Mouse (Mus musculus) heart, embryonic 12.5 days (tissue): ENCODE results near the gene Serpina5. TPM values are rescaled to one million over a fixed set of nuclear protein-coding genes. Genes with fewer than 3 reads are reported as not detected.

ENCODE experiments used
- ATAC-seq: fragments of 200-750 bp; cut with Nextera tagmentation; 2 replicates; pipeline ENCODE4 v1.8.0; 2017; ENCODE audit warnings: moderate TSS enrichment, moderate library complexity; ENCODE audit not compliant: insufficient number of reproducible peaks, low FRiP score
- H3K27ac ChIP-seq: fragments of 300-500 bp; sonication (generic); 2 replicates; pipeline ENCODE4 v1.5.1; 2016; ENCODE audit warnings: mild to moderate bottlenecking, moderate library complexity; ENCODE audit not compliant: poor library complexity, severe bottlenecking
- H3K27me3 ChIP-seq: fragments of 300-500 bp; sonication (generic); replicated peaks from 2 replicates; pipeline ENCODE4 v1.6.1; 2016; ENCODE audit warnings: mild to moderate bottlenecking, moderate library complexity
- H3K36me3 ChIP-seq: fragments of 300-500 bp; sonication (generic); 2 replicates; pipeline ENCODE4 v1.6.1; 2016; ENCODE audit warnings: mild to moderate bottlenecking, moderate library complexity
- H3K4me1 ChIP-seq: fragments of 300-500 bp; sonication (generic); replicated peaks from 2 replicates; pipeline ENCODE4 v1.6.1; 2016; ENCODE audit warnings: mild to moderate bottlenecking
- H3K4me2 ChIP-seq: fragments of 300-500 bp; sonication (generic); 2 replicates; pipeline ENCODE4 v1.6.1; 2016; ENCODE audit warnings: mild to moderate bottlenecking, moderate library complexity
- H3K4me3 ChIP-seq: fragments of 300-500 bp; sonication (generic); 2 replicates; pipeline ENCODE4 v1.5.1; 2016; ENCODE audit warnings: mild to moderate bottlenecking
- H3K9ac ChIP-seq: fragments of 300-500 bp; sonication (generic); 2 replicates; pipeline ENCODE4 v1.6.1; 2016; ENCODE audit warnings: mild to moderate bottlenecking, moderate library complexity
- H3K9me3 ChIP-seq: fragments of 300-500 bp; sonication (generic); replicated peaks from 2 replicates; pipeline ENCODE4 v1.6.1; 2016; ENCODE audit warnings: mild to moderate bottlenecking, moderate library complexity
- WGBS: fragments of 180-500 bp; shearing (Covaris S2); methylation state at CpG from one replicate; pipeline ENCODE4 v1.1.7; 2016; 5-methylcytosine and 5-hydroxymethylcytosine counted together
- polyA plus RNA-seq: library from polyadenylated mRNA; unstranded; fragments of >200 nt; fragmentation: Nextera tagmentation; extraction: Ambion mirVana; gene quantifications from 2 replicates; pipeline ENCODE4 v1.2.1, GENCODE M21; 2016

The Serpina5 gene
- polyA plus RNA-seq: not detected in 2 replicates

DNA sequence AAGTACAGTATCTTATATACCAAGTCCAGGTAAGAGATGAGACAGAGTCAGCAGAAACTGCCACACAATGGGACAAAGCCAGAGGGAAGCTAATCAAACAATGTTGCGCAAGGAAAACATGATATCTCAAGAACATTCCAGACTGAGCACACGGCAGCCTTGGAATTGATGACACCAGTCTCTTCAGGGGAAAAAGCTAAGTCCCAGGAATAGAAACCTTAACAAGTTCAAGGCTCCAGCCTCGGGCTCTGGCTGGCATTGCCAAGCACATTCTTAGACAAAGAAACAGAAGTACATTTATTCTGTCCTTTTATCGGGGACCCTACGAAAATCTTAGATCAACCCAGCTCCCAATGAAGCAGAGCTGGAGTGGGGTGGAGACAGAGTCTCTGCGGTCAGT lies at the start of gene Serpina5:
Serpina5 (plus strand) TSS at position 346 of the 400 bp plus-strand sequence.
- ATAC-seq: no peak
- Histone ChIP-seq H3K27ac (no peak within 1 kb of the TSS), H3K4me2 (no peak within 1 kb of the TSS), H3K4me3 (no peak within 1 kb of the TSS), H3K9ac (no peak within 1 kb of the TSS), H3K9me3 (0 out of 2 replicates have a peak, but pooled peaks cover 5% of the 10 kb centered on the region), H3K36me3 (no peaks in the 10 kb centered on the region), H3K4me1 (0 out of 2 replicates have a peak, but pooled peaks cover 3% of the 10 kb centered on the region), H3K27me3 (no peaks in the 10 kb centered on the region)
- 74% methylated on average over 6 of the region's 6 CpGs for WGBS

DNA sequence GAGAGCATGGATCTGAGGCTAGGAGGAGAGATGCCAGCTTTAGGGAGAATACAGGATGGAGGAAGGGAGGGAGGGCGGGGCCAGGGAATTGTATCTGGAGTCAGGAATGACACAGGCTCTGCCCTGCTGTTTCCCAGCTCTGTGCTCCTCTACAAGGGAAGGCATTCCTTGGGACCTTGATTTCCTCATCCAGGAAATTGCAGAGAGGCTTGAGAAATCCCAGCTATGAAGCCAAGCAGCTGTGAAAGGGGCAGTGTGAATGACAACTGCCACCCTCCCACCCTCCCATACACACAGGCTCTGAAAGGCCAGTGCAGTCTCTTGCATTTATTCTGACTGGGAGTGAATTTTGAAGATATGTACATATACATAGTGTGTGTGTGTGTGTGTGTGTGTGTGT lies 46.9 kb upstream of the Serpina5 start:
- Histone ChIP-seq H3K9ac (no peak overlapping the region), H3K27ac (no peak overlapping the region), H3K4me2 (no peak overlapping the region), H3K9me3 (no peaks in the 10 kb centered on the region), H3K4me1 (peaks cover 20% of the 10 kb centered on the region), H3K27me3 (peaks cover 17% of the 10 kb centered on the region; the same call in 1 of the 2 replicates), H3K36me3 (no peaks in the 10 kb centered on the region), H3K4me3 (no peak overlapping the region)
- 50% methylated on average over 1 of the region's 1 CpGs for WGBS
- no peak for ATAC-seq

DNA sequence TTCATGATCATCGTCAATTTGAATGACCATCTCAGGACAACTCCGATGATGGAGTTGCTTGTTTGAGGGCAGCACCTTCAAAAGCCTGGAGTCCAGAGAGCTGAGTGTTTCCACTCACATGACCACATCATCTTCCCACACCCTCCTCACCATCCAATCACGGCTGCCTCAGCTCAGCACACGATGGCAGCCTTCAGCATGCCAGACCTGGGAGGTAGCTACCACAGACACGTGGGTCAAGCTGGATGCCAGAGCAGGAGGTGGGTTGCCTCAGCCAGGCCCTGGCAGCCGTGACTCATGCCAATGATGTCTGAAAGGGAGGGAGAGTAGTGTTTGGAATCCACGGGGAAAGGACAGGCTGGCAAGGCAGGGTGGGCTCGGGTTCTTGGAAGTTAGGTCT lies 45.2 kb upstream of the Serpina5 start:
- H3K27ac ChIP-seq: no peak overlapping the region
- H3K27me3 ChIP-seq: peaks cover 29% of the 10 kb centered on the region
- H3K4me1 ChIP-seq: peaks cover 20% of the 10 kb centered on the region
- H3K9me3 ChIP-seq: no peaks in the 10 kb centered on the region
- no peak overlapping the region for H3K4me2 ChIP-seq
- H3K4me3 ChIP-seq: no peak overlapping the region
- H3K36me3 ChIP-seq: no peaks in the 10 kb centered on the region
- H3K9ac ChIP-seq: no peak overlapping the region
- no peak for ATAC-seq
- 76% methylated on average over 8 of the region's 8 CpGs for WGBS

DNA sequence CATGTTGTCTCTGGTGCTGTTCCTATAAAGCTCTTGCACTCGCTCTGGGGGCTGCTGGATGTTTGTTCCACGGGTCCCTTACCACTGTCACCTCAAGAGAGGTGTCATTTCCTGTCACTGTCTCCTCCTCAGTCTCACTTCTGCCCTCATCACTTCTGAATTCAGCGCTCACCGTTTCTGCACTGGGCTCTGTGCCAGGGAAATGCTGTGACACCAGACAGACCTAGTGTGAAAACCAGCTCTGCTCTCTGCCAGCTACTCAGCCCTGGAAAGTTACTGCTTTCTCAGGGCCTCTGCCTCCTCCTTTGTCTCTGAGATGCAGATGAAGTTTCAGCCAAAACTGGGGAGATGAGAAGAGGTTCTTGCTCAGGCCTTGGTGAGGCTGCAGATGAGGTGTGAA lies 43.9 kb upstream of the Serpina5 start:
- 14% methylated on average over 4 of the region's 4 CpGs for whole genome bisulfite sequencing
- H3K4me3 ChIP-seq: no peak overlapping the region
- H3K4me2 ChIP-seq: no peak overlapping the region
- H3K36me3 ChIP-seq: no peaks in the 10 kb centered on the region
- peaks cover 20% of the 10 kb centered on the region for H3K4me1 ChIP-seq
- peak overlapping the region; percentile 58; the same call in 1 of the 2 replicates for H3K27ac ChIP-seq
- peak; percentile 52 for ATAC-seq
- H3K9me3 ChIP-seq: no peaks in the 10 kb centered on the region
- H3K27me3 ChIP-seq: peaks cover 42% of the 10 kb centered on the region
- H3K9ac ChIP-seq: no peak overlapping the region

GRCm38 (mm10) chr12:104057531-104057930 lies 43.4 kb upstream of the Serpina5 start:
- 73% methylated on average over 7 of the region's 7 CpGs for WGBS
- H3K4me1 ChIP-seq: peaks cover 20% of the 10 kb centered on the region
- no peak overlapping the region for H3K4me3 ChIP-seq
- H3K9ac ChIP-seq: no peak overlapping the region
- H3K36me3 ChIP-seq: no peaks in the 10 kb centered on the region
- no peak overlapping the region for H3K4me2 ChIP-seq
- H3K27ac ChIP-seq: peak overlapping the region; percentile 58; the same call in 1 of the 2 replicates
- peaks cover 42% of the 10 kb centered on the region for H3K27me3 ChIP-seq
- 0 out of 2 replicates have a peak, but pooled peaks have one; percentile 12 for ATAC-seq
- H3K9me3 ChIP-seq: no peaks in the 10 kb centered on the region

DNA sequence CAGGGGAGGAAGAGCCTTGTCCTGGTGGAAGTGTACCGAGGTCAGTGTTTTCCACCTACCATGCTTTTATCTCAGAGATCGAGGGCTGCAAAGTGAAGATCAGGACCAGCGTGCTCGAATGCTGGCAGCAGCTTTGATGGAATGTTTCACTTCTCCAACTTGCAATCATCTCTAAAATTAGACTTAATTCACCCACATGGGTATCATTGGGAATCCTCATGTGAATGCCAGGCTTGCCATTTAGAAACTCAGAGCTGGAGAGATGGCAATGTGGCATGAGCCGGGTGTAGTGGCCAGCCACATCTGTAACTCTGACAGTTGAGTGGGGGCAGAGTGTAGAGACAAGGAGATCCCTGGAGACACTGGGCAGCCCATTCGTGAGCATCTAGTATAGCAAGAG lies 40.8 kb upstream of the Serpina5 start:
- no peak overlapping the region for H3K27ac ChIP-seq
- no peak overlapping the region for H3K9ac ChIP-seq
- H3K9me3 ChIP-seq: no peaks in the 10 kb centered on the region
- peaks cover 54% of the 10 kb centered on the region for H3K27me3 ChIP-seq
- 55% methylated on average over 6 of the region's 6 CpGs for WGBS
- H3K4me2 ChIP-seq: no peak overlapping the region
- H3K4me3 ChIP-seq: no peak overlapping the region
- H3K36me3 ChIP-seq: no peaks in the 10 kb centered on the region
- ATAC-seq: no peak
- peaks cover 15% of the 10 kb centered on the region for H3K4me1 ChIP-seq

GRCm38 (mm10) chr12:104061862-104062261 lies 39.1 kb upstream of the Serpina5 start:
- Histone ChIP-seq H3K27ac (no peak overlapping the region), H3K4me2 (no peak overlapping the region), H3K27me3 (peaks cover 49% of the 10 kb centered on the region), H3K9me3 (no peaks in the 10 kb centered on the region), H3K36me3 (no peaks in the 10 kb centered on the region), H3K9ac (no peak overlapping the region), H3K4me3 (no peak overlapping the region), H3K4me1 (peaks cover 9% of the 10 kb centered on the region)
- no peak for ATAC-seq
- WGBS: 41% methylated on average over 2 of the region's 2 CpGs

DNA sequence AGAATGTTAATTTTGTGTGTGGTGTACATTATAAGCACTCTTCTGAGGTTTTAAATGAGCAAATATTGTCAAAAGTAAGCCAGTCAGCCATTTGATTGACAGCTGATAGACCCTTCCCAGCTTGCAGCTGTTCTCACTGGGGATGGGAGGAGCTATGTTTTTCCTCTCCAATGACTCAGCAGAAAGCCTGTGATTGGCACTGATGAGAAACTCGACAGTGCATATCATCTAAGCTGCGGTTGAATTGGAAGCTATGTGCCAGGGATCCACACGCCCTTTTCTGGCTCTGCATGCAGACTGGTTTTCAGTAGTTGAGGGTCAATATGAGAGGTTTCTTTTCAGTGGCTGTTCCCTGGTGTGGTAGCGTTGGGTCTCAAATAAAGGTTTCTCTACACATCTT lies 36.4 kb upstream of the Serpina5 start:
- WGBS: 50% methylated on average over 4 of the region's 4 CpGs
- no peaks in the 10 kb centered on the region for H3K36me3 ChIP-seq
- no peak overlapping the region for H3K4me2 ChIP-seq
- no peak overlapping the region for H3K4me3 ChIP-seq
- H3K9me3 ChIP-seq: no peaks in the 10 kb centered on the region
- 0 out of 2 replicates have a peak, but pooled peaks cover under 1% of the 10 kb centered on the region for H3K4me1 ChIP-seq
- no peak overlapping the region for H3K9ac ChIP-seq
- no peak overlapping the region for H3K27ac ChIP-seq
- H3K27me3 ChIP-seq: peaks cover 37% of the 10 kb centered on the region
- no peak for ATAC-seq

DNA sequence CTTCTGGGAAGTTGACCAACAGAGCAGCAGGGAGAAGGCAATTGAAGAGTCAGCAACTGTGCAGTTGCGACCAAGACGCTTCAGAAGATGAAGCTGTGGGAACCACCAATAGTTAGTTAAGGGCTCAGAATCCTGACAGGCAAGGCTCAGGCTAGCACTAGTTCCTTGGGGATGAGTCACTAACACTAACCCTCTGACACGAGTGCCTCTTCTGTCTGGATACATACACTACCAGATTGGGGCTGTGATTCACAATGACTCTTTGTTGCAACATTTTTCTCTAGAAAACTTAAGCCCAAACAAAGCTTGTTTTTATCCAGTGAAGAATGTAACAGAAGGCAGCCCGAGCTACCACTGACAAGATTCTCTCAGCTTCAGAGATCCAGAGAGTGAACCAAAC lies 35.9 kb upstream of the Serpina5 start:
- WGBS: 70% methylated on average over 4 of the region's 4 CpGs
- Histone ChIP-seq H3K27ac (no peak overlapping the region), H3K9me3 (no peaks in the 10 kb centered on the region), H3K4me1 (0 out of 2 replicates have a peak, but pooled peaks cover 5% of the 10 kb centered on the region), H3K4me3 (no peak overlapping the region), H3K9ac (no peak overlapping the region), H3K36me3 (no peaks in the 10 kb centered on the region), H3K27me3 (peaks cover 37% of the 10 kb centered on the region), H3K4me2 (no peak overlapping the region)
- ATAC-seq: no peak

GRCm38 (mm10) chr12:104066241-104066640 lies 34.7 kb upstream of the Serpina5 start:
- Histone ChIP-seq H3K36me3 (no peaks in the 10 kb centered on the region), H3K4me1 (0 out of 2 replicates have a peak, but pooled peaks cover 5% of the 10 kb centered on the region), H3K9ac (no peak overlapping the region), H3K4me2 (no peak overlapping the region), H3K27me3 (peaks cover 25% of the 10 kb centered on the region), H3K27ac (no peak overlapping the region), H3K9me3 (no peaks in the 10 kb centered on the region), H3K4me3 (no peak overlapping the region)
- WGBS: 27% methylated on average over 8 of the region's 8 CpGs
- ATAC-seq: no peak

GRCm38 (mm10) chr12:104067549-104067948 lies 33.4 kb upstream of the Serpina5 start:
- WGBS: 21% methylated on average over 4 of the region's 4 CpGs
- Histone ChIP-seq H3K4me1 (0 out of 2 replicates have a peak, but pooled peaks cover 5% of the 10 kb centered on the region), H3K36me3 (no peaks in the 10 kb centered on the region), H3K4me3 (0 out of 2 replicates have a peak overlapping the region, but pooled peaks have one; percentile 4), H3K27ac (no peak overlapping the region), H3K9ac (no peak overlapping the region), H3K27me3 (peaks cover 18% of the 10 kb centered on the region), H3K9me3 (no peaks in the 10 kb centered on the region), H3K4me2 (peak overlapping the region; percentile 38; the same call in 1 of the 2 replicates)
- ATAC-seq: no peak

GRCm38 (mm10) chr12:104069620-104070019 lies 31.3 kb upstream of the Serpina5 start:
- Histone ChIP-seq H3K36me3 (no peaks in the 10 kb centered on the region), H3K4me1 (0 out of 2 replicates have a peak, but pooled peaks cover 5% of the 10 kb centered on the region), H3K27ac (no peak overlapping the region), H3K4me3 (no peak overlapping the region), H3K9ac (no peak overlapping the region), H3K4me2 (no peak overlapping the region), H3K9me3 (no peaks in the 10 kb centered on the region), H3K27me3 (peaks cover 14% of the 10 kb centered on the region; the same call in 1 of the 2 replicates)
- 0 out of 2 replicates have a peak, but pooled peaks have one; percentile 38 for ATAC-seq
- 6% methylated on average over 2 of the region's 2 CpGs for WGBS
